Mouse (Mus musculus): ENCODE measurements at regions not wholly inside any gene's neighbourhood (a gene's known extent, or its start where the extent isn't known, plus 50 kb on each side); places are given as distances from the start of the nearest gene placed in this dataset.

DNA sequence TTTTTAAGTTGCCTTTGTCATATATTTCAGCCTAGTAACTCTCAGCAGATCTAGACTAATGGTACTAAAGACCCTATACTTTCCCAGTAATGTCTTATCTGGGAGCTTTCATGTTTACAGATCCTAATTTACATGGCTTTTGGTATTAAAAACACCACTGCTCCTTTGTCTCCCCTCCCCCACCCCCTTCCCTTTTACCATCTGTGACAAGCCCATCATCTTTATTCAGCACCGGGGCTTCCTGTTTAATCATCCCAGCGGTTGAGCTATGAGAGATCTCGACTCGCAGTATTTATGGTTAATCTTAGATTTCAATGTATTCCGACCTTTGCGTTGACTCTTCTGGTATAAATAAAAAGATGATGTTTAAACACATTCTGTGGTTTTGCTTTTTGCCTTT is 244.6 kb downstream of the Gm11077 start:
- ATAC-seq (no peak), DNase-seq (no peak)
- no peak overlapping the region for H3K4me2 ChIP-seq (ENCODE audit: low read depth, low read length)
- no peak for TF ChIP-seq EP300 (IDR thresholded peaks at IDR 0.05; ENCODE audit: low read depth)
- no peak for TF ChIP-seq CTCF (IDR thresholded peaks at IDR 0.05; ENCODE audit: low read depth)
- no peaks in the 10 kb centered on the region for H3K9me3 ChIP-seq (ENCODE audit: low read length)
- no peak overlapping the region for H3K27ac ChIP-seq (ENCODE audit: low read depth)
- H3K36me3 ChIP-seq (replicated peaks; ENCODE audit: insufficient read depth, low read length) = no peaks in the 10 kb centered on the region
- H3K4me3 ChIP-seq (ENCODE audit: low read depth, low read length) = no peak overlapping the region
- no peaks in the 10 kb centered on the region for H3K4me1 ChIP-seq (ENCODE audit: insufficient read depth)
- no peaks in the 10 kb centered on the region for H3K27me3 ChIP-seq (ENCODE audit: insufficient read depth, low read length)
- 71% methylated on average over 6 of the region's 6 CpGs for WGBS (ENCODE audit: insufficient replicate concordance)
- no peak overlapping the region for H3K9ac ChIP-seq (replicated peaks)

GRCm38 (mm10) chr6:140976989-140977388 is 247.9 kb downstream of the Gm11077 start:
- ATAC-seq (no peak), DNase-seq (no peak)
- Histone ChIP-seq H3K27me3 (ENCODE audit: insufficient read depth, low read length) (no peaks in the 10 kb centered on the region), H3K4me1 (ENCODE audit: insufficient read depth) (no peaks in the 10 kb centered on the region), H3K4me2 (ENCODE audit: low read depth, low read length) (no peak overlapping the region), H3K4me3 (ENCODE audit: low read depth, low read length) (no peak overlapping the region), H3K9ac (replicated peaks) (no peak overlapping the region), H3K36me3 (replicated peaks; ENCODE audit: insufficient read depth, low read length) (no peaks in the 10 kb centered on the region), H3K9me3 (ENCODE audit: low read length) (no peaks in the 10 kb centered on the region), H3K27ac (ENCODE audit: low read depth) (no peak overlapping the region)
- WGBS (ENCODE audit: insufficient replicate concordance) = 67% methylated on average over 5 of the region's 5 CpGs
- no peak for TF ChIP-seq EP300 (IDR thresholded peaks at IDR 0.05; ENCODE audit: low read depth)

DNA sequence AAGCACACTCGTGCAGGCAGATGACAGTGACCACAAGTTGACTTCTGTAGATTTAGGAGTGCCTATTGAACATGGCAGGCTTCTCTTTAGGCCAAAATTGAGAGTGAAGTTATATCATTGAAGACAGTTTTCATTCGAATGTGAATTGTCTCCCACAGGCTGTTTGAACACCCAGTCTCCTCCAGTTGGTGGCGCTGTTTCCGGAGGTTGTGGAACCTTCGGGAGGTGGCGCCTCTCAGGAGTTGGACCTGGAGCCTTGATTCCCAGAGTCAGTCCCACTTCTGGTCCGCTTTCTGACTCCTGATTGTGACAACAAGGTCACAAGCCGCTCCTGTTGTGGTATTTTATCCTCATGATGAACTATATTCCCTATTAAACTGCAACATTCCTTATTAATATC is 254.5 kb downstream of the Gm11077 start:
- WGBS (ENCODE audit: insufficient replicate concordance) = 84% methylated on average over 8 of the region's 8 CpGs
- ATAC-seq (no peak), DNase-seq (no peak)

GRCm38 (mm10) chr6:140984249-140984648 is 255.2 kb downstream of the Gm11077 start:
- Histone ChIP-seq H3K4me3 (ENCODE audit: low read depth, low read length) (no peak overlapping the region), H3K4me1 (ENCODE audit: insufficient read depth) (no peaks in the 10 kb centered on the region), H3K9me3 (ENCODE audit: low read length) (no peaks in the 10 kb centered on the region), H3K4me2 (ENCODE audit: low read depth, low read length) (no peak overlapping the region), H3K27ac (ENCODE audit: low read depth) (no peak overlapping the region), H3K27me3 (ENCODE audit: insufficient read depth, low read length) (no peaks in the 10 kb centered on the region), H3K9ac (replicated peaks) (no peak overlapping the region), H3K36me3 (replicated peaks; ENCODE audit: insufficient read depth, low read length) (no peaks in the 10 kb centered on the region)
- DNase-seq (no peak), ATAC-seq (no peak)
- TF ChIP-seq CTCF (IDR thresholded peaks at IDR 0.05; ENCODE audit: low read depth) = no peak
- TF ChIP-seq EP300 (IDR thresholded peaks at IDR 0.05; ENCODE audit: low read depth) = no peak
- 75% methylated on average over 7 of the region's 7 CpGs for WGBS (ENCODE audit: insufficient replicate concordance)

More for the DNA sequence above, 254.5 kb downstream of the Gm11077 start:
- no peaks in the 10 kb centered on the region for H3K9me3 ChIP-seq (ENCODE audit: low read length)
- TF ChIP-seq CTCF (IDR thresholded peaks at IDR 0.05; ENCODE audit: low read depth) = no peak
- no peak for TF ChIP-seq EP300 (IDR thresholded peaks at IDR 0.05; ENCODE audit: low read depth)
- no peaks in the 10 kb centered on the region for H3K4me1 ChIP-seq (ENCODE audit: insufficient read depth)
- H3K9ac ChIP-seq (replicated peaks) = no peak overlapping the region
- no peak overlapping the region for H3K27ac ChIP-seq (ENCODE audit: low read depth)
- H3K27me3 ChIP-seq (ENCODE audit: insufficient read depth, low read length) = no peaks in the 10 kb centered on the region
- H3K4me3 ChIP-seq (ENCODE audit: low read depth, low read length) = no peak overlapping the region
- no peak overlapping the region for H3K4me2 ChIP-seq (ENCODE audit: low read depth, low read length)
- H3K36me3 ChIP-seq (replicated peaks; ENCODE audit: insufficient read depth, low read length) = no peaks in the 10 kb centered on the region

DNA sequence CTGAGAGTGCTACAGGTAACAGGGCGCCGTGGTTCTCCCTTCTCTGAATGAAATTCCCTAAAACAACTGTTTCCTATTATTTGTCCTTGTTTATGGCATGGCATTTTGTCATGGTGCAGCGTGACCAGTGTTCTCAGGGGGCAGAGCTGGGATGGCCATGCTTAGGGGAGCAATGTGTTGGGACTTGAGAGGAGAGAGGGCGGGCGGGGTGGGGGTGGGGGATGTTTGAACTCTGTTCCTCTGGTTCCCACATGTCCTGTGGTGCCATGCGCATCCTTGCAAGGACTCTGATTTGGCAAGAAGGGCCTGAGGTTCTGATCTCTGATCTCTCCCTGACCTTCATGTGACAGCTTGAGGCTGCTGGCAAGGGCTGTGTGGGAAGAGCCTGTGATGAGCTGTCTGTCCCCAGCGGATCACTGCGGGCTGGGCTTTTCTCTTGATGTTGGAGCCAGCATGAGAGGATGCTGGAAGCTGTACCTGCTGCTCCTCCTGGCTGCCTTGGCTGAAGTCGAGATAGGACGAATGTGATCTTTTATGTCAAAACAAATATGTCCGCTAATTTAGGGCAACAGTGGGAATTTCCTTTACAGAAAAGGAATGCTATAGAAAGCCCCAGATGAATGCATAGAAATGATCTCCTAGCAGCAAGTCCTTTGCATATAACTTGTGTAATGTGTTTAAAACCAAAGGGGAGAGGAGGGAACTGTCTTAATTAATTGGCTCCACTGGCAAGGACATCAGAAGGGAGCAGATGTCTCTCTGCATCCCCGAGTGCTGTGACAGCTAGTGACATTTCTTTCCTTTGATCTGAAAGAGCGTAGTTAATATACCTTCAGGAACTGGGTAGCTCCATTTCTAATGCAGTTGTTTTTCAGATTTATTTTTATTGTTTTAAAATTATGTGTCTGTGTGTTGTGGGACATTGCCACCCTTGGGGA is 255.2 kb upstream of the Pde3a start:
- no peaks in the 10 kb centered on the region for H3K27me3 ChIP-seq (ENCODE audit: insufficient read depth, low read length)
- H3K4me3 ChIP-seq (ENCODE audit: low read depth, low read length) = no peak overlapping the region
- WGBS (ENCODE audit: insufficient replicate concordance) = 76% methylated on average over 13 of the region's 13 CpGs
- H3K4me2 ChIP-seq (ENCODE audit: low read depth, low read length) = no peak overlapping the region
- no peak for TF ChIP-seq EP300 (IDR thresholded peaks at IDR 0.05; ENCODE audit: low read depth)
- no peak for TF ChIP-seq CTCF (IDR thresholded peaks at IDR 0.05; ENCODE audit: low read depth)
- no peak for DNase-seq
- no peaks in the 10 kb centered on the region for H3K36me3 ChIP-seq (replicated peaks; ENCODE audit: insufficient read depth, low read length)
- H3K4me1 ChIP-seq (ENCODE audit: insufficient read depth) = no peaks in the 10 kb centered on the region
- no peak for ATAC-seq
- no peak overlapping the region for H3K27ac ChIP-seq (ENCODE audit: low read depth)
- H3K9ac ChIP-seq (replicated peaks) = no peak overlapping the region
- peaks cover 5% of the 10 kb centered on the region; the same call in 1 of the 2 replicates for H3K9me3 ChIP-seq (ENCODE audit: low read length)

DNA sequence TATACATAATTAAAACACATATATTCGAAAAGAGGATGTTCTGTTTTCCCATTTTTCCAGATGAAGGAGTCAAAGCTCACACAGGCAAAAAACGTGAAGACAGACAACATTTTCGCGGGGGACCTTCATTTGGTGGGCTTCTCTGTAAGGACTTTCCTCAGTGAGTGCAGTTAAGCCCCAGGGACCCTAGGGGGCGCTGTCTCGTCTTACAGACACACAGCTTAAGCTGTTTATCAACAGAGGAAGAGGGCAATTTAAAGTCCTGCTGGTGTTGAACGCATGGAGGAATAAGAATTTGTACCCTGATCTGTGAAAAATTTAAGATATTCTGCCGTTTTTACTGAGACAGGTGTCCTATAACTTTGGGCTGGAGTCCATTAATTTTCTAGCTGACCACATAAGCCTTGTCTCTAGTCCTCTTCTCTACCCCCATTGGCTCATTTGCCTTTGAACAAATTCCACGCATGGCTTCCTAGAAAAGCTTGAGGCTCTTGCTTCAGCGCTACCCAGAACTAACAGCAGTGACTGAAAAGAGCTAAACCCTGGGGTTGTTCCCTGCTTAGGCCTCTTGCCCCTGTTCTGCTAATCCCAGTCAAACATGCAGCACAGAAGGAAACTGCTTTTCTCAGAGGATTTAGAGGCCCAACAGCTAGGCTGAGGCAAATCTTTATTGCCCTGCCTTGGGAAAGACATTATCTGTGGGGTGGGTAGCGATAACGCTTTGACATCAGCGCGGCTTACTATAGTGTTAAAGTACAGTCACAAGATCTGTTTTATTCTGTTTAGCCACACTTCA is 253.5 kb upstream of the Pde3a start:
- Histone ChIP-seq H3K9me3 (ENCODE audit: low read length) (peaks cover 5% of the 10 kb centered on the region; the same call in 1 of the 2 replicates), H3K36me3 (replicated peaks; ENCODE audit: insufficient read depth, low read length) (no peaks in the 10 kb centered on the region), H3K27me3 (ENCODE audit: insufficient read depth, low read length) (no peaks in the 10 kb centered on the region), H3K4me1 (ENCODE audit: insufficient read depth) (no peaks in the 10 kb centered on the region), H3K4me2 (ENCODE audit: low read depth, low read length) (no peak overlapping the region), H3K27ac (ENCODE audit: low read depth) (no peak overlapping the region), H3K4me3 (ENCODE audit: low read depth, low read length) (no peak overlapping the region), H3K9ac (replicated peaks) (no peak overlapping the region)
- ATAC-seq = no peak
- peak; percentile 21 for DNase-seq
- TF ChIP-seq EP300 (IDR thresholded peaks at IDR 0.05; ENCODE audit: low read depth) = no peak
- TF ChIP-seq CTCF (IDR thresholded peaks at IDR 0.05; ENCODE audit: low read depth) = peak; percentile 41
- 65% methylated on average over 14 of the region's 14 CpGs for WGBS (ENCODE audit: insufficient replicate concordance)
